Mouse (Mus musculus) CD4-positive, CD25-positive, alpha-beta regulatory T cell, adult 9 weeks (primary cell): ENCODE measurements around the gene Pde4dip. TPM values are rescaled to one million over a fixed set of nuclear protein-coding genes. Genes with fewer than 3 reads are reported as not detected.

Source experiments
- polyA plus RNA-seq: library from polyadenylated mRNA; unstranded; fragments of 100-300 nt; shearing (Covaris generic); gene quantifications from one replicate; pipeline ENCODE4 v1.2.1, GENCODE M21; 2017

The Pde4dip gene
- polyA plus RNA-seq = 26.2 TPM

DNA sequence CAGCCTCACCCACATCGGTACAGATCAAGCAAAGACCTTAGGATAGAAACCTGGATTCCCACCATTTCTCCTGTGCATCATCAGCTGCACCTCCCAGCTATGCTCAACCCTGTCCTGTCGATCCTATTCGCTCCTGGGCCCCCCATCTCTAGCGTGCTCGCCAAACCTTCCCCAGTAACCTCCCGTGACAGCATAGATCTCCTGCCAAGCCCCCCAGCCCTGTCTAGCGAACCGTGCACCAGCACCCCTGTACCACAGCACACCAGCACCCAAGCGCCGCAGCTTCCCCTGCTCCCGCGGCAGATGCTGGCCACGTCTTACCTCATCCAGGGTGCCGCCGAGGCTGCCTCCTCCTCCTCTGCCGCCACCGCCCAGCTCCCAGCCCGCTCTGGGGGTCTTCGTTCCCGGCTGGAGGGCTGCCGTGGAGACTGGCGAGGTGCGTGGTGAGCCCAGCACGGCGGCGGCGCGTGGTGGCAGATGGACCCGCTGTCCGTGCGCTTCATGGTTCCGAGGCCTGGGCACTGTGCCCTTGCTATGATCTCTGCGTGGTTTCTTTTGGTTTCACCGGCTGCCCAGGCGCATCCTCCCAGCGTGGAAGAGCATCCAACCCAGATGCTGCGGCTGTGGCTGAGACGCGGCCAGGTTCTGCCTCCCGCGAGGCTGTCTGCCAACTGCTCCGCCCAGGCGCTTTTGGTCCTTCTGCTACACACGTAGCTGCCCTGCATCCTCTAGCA is at the start of gene Pde4dip:
Pde4dip (minus strand) TSS at position 540 of the 734 bp plus-strand sequence.

GRCm38 (mm10) chr3:97900516-97901490 is 12.3 kb upstream of the Pde4dip start, which contains the start of gene Sec22b:
Gene Sec22b (plus strand): TSS chr3:97901190.

GRCm38 (mm10) chr3:97674644-97675110 is 213.8 kb downstream of the Pde4dip start, which contains the start of gene Gm17651:
Gene Gm17651 (minus strand): TSS chr3:97674694.

DNA sequence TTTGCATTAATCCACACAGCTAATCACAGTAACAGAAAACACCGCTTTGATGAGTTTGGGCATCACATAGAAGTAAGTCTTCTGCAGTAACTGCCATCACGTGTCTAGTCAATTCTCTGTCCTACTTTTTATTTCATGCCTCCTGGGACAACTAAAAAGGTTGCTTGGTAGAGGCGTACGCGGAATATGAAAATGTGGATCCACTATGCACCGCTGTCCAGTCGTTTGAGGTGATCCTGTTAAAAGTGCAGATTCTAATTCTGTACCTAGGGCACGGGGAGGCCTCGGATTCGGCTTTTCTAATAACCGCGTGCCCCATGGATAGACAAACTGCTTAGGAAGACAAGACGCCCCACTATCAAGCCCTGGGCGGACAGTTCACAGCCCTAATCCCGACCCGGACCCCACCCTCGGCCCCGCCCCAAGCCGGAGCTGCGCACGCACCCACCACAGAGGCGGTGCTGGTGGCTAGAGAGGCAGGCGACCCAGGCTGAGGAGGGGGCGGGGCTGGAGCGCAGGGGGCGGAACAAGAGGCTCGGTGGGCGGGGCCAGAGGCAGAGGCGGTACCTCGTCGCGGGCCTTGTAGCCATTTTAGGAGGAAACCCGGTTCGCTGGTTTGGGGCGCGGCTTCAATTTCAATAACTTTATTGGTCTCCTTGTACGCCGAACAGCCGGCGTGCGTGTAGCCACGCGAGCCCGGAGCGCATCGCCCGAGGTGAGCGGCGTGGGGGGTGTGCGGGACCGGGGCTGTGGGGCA is 230.7 kb downstream of the Pde4dip start, which contains the start of gene Prkab2:
Prkab2 (plus strand) TSS at position 539 of the 757 bp plus-strand sequence.

Other genes with a start within 250 kb of the Pde4dip start
- 4.1 TPM for gene Prkab2, start 230.5 kb downstream of the Pde4dip start, polyA plus RNA-seq
- not detected for gene Gm17651, start 214.0 kb downstream of the Pde4dip start, polyA plus RNA-seq
- gene Sec22b, start 12.5 kb upstream of the Pde4dip start, polyA plus RNA-seq = 122 TPM
- 5.8 TPM for gene Notch2, start 124.8 kb upstream of the Pde4dip start, polyA plus RNA-seq